Mouse (Mus musculus): ENCODE data around the gene Hmgcr.

- TF ChIP-seq EP300 (IDR thresholded peaks at IDR 0.05) (no peak), CTCF (IDR thresholded peaks at IDR 0.05) (no peak)
These were observed 45.6 kb upstream of the Hmgcr start for GRCm38 (mm10) chr13:96716311-96716710.
